In genomic region chr1:170855056-170855760, GRCm38 (mm10) we compare ENCODE assay signal across 17 mouse cellular contexts. TPM values are rescaled to one million over a fixed set of nuclear protein-coding genes. Genes with fewer than 3 reads are reported as not detected.
DNase-seq lines count a peak whose midpoint lies in the region; ATAC-seq and TF ChIP-seq lines count a peak whose summit lies in the region.
"Had no signal": no experiment of that assay in that cellular context is flagged by ENCODE, and none has a peak within 500 bp of the region (broad histone marks: within the 10 kb centered on the region; RNA-seq: fewer than 3 reads in every experiment).

No protein-coding gene starts in this region.

- H3K9me3 ChIP-seq in CH12.LX (replicated peaks; ENCODE audit: low read length) = peaks cover 3% of the 10 kb centered on the region
- no peaks in the 10 kb centered on the region for H3K9me3 ChIP-seq in liver, embryonic 13.5 days (replicated peaks)
- no peaks in the 10 kb centered on the region for H3K9me3 ChIP-seq in limb, embryonic 10.5 days (replicated peaks)
- H3K9me3 ChIP-seq: midbrain, embryonic 15.5 days had no signal

- peak overlapping the region; percentile 37 for H3K9ac ChIP-seq in CH12.LX (ENCODE audit: insufficient read depth, low read depth)
- peak overlapping the region; percentile 50 for H3K9ac ChIP-seq in liver, embryonic 13.5 days
- H3K9ac ChIP-seq: midbrain, embryonic 15.5 days had no signal

- in situ Hi-C loops in CH12.LX (cut with MboI; ENCODE audit: low pct_ligation_motif_present, low pct_unique_long_range_greater_than_20kb, low sequenced_read_pairs) = no loop called here

- H3K36me3 ChIP-seq in CH12.LX (replicated peaks in 1 of 2; ENCODE audit: control insufficient read depth in 1 of 2, insufficient read depth in 1 of 2, low read length in 1 of 2) = peaks cover 17 to 23% of the 10 kb centered on the region in 2 experiments
- peaks cover 16% of the 10 kb centered on the region for H3K36me3 ChIP-seq in liver, embryonic 13.5 days
- peaks cover 11% of the 10 kb centered on the region; the same call in 1 of the 2 replicates for H3K36me3 ChIP-seq in limb, embryonic 10.5 days

- no peak for TF ChIP-seq EP300 in CH12.LX (IDR thresholded peaks at IDR 0.05; ENCODE audit: low read length)

- no peak for TF ChIP-seq POLR2A in CH12.LX (IDR thresholded peaks at IDR 0.05; ENCODE audit: low read depth, low read length)
- no peak for TF ChIP-seq POLR2A in cerebellum, adult 2 months (IDR thresholded peaks at IDR 0.05; ENCODE audit: borderline replicate concordance, insufficient read depth, low read length)

- peak; percentile 77 for DNase-seq in heart, adult 11 months
- no peak for DNase-seq in heart, adult 9 months (ENCODE audit: low spot score in 2 of 2)
- no peak for DNase-seq in CH12.LX (ENCODE audit: extremely low read depth)
- DNase-seq in liver, embryonic 13.5 days = no peak
- peak; percentile 60 for DNase-seq in lung, postnatal 10 days
- no peak for DNase-seq in limb, embryonic 10.5 days (ENCODE audit: low spot score)
- DNase-seq in cerebellum, adult 2 months = no peak
- no peak for DNase-seq in T-cell, adult 2 months (ENCODE audit: low spot score)
- DNase-seq: cerebellum, adult 9-11 months; kidney, adult 2 months; right cerebral cortex, postnatal 14 days had no signal

- peak overlapping the region; percentile 37 for H3K4me2 ChIP-seq in CH12.LX (ENCODE audit: insufficient read depth, low read depth, poor library complexity, severe bottlenecking)
- peak overlapping the region; percentile 50 for H3K4me2 ChIP-seq in liver, embryonic 13.5 days
- H3K4me2 ChIP-seq: heart, embryonic 11.5 days; midbrain, embryonic 15.5 days had no signal

- H3K27me3 ChIP-seq in CH12.LX (replicated peaks) = no peaks in the 10 kb centered on the region
- no peaks in the 10 kb centered on the region for H3K27me3 ChIP-seq in liver, embryonic 13.5 days
- H3K27me3 ChIP-seq in limb, embryonic 10.5 days (ENCODE audit: low read depth, poor library complexity, severe bottlenecking) = no peaks in the 10 kb centered on the region
- H3K27me3 ChIP-seq in cerebellum, adult 2 months (ENCODE audit: control insufficient read depth, insufficient read depth, low read length) = no peaks in the 10 kb centered on the region
- H3K27me3 ChIP-seq: midbrain, embryonic 15.5 days had no signal

- dilution Hi-C loops in CH12.LX (cut with MboI; ENCODE audit: extremely low pct_ligation_motif_present, extremely low pct_unique_long_range_greater_than_20kb, low sequenced_read_pairs) = no loop called here

- no peak for TF ChIP-seq RAD21 in CH12.LX (IDR thresholded peaks at IDR 0.05; ENCODE audit: low read depth, low read length)

- H3K27ac ChIP-seq in CH12.LX (ENCODE audit: insufficient read depth, low read depth) = peak overlapping the region; percentile 99
- peak overlapping the region; percentile 88 for H3K27ac ChIP-seq in liver, embryonic 13.5 days
- no peak overlapping the region for H3K27ac ChIP-seq in limb, embryonic 10.5 days
- no peak overlapping the region for H3K27ac ChIP-seq in cerebellum, adult 2 months (ENCODE audit: insufficient read depth, low read length)
- H3K27ac ChIP-seq: midbrain, embryonic 15.5 days had no signal

- H3K4me1 ChIP-seq in CH12.LX (ENCODE audit: control insufficient read depth in 1 of 2, insufficient read depth in 2 of 2) = peaks cover 34 to 86% of the 10 kb centered on the region in 2 experiments
- H3K4me1 ChIP-seq in liver, embryonic 13.5 days (replicated peaks) = peaks cover 84% of the 10 kb centered on the region
- H3K4me1 ChIP-seq in limb, embryonic 10.5 days = no peaks in the 10 kb centered on the region
- no peaks in the 10 kb centered on the region; the same call in 1 of the 2 replicates for H3K4me1 ChIP-seq in cerebellum, adult 2 months (ENCODE audit: control insufficient read depth, insufficient read depth, low read length)
- H3K4me1 ChIP-seq: midbrain, embryonic 15.5 days had no signal

- peaks cover 85% of the 10 kb centered on the region for H3K79me2 ChIP-seq in CH12.LX (replicated peaks; ENCODE audit: control insufficient read depth, extremely low read depth, insufficient read depth, poor library complexity, severe bottlenecking)

- 38% methylated on average over 13 of the region's 13 CpGs for whole genome bisulfite sequencing in liver, embryonic 13.5 days (ENCODE audit: insufficient replicate concordance)
- WGBS in limb, embryonic 10.5 days = 89% methylated on average over 13 of the region's 13 CpGs
- whole genome bisulfite sequencing in cerebellum, adult 2 months = 83% methylated on average over 13 of the region's 13 CpGs

- no peak overlapping the region for H3K4me3 ChIP-seq in CH12.LX (replicated peaks in 1 of 3; ENCODE audit: low read depth in 2 of 3, low read length in 2 of 3, poor library complexity in 1 of 3)
- H3K4me3 ChIP-seq in liver, embryonic 13.5 days (replicated peaks) = peak overlapping the region; percentile 16; the same call in 1 of the 2 replicates
- no peak overlapping the region for H3K4me3 ChIP-seq in limb, embryonic 10.5 days
- no peak overlapping the region for H3K4me3 ChIP-seq in cerebellum, adult 2 months (replicated peaks; ENCODE audit: insufficient read depth, low read depth, low read length)
- H3K4me3 ChIP-seq: midbrain, embryonic 15.5 days had no signal

- peak; percentile 94 for ATAC-seq in liver, embryonic 13.5 days (ENCODE audit: low read depth)
- ATAC-seq: forebrain, embryonic 16.5 days; midbrain, embryonic 15.5 days had no signal

- TF ChIP-seq CTCF in CH12.LX (conservative IDR thresholded peaks at IDR 0.05 in 1 of 2, IDR thresholded peaks at IDR 0.05 in 1 of 2; ENCODE audit: low read depth in 2 of 2, low read length in 2 of 2) = no peak
- no peak for TF ChIP-seq CTCF in cerebellum, adult 2 months (IDR thresholded peaks at IDR 0.05; ENCODE audit: borderline replicate concordance, insufficient read depth, low read depth, low read length)

TF ChIP-seq in CH12.LX, 34 proteins besides CTCF, POLR2A, EP300 and RAD21:
- no peak for TF ChIP-seq NELFE (IDR thresholded peaks at IDR 0.05; ENCODE audit: low read depth, low read length)
- TF ChIP-seq HCFC1 (IDR thresholded peaks at IDR 0.05; ENCODE audit: low read depth, low read length) = no peak
- TF ChIP-seq ETS1 (conservative IDR thresholded peaks at IDR 0.05; ENCODE audit: low read depth, low read length) = no peak
- TF ChIP-seq CHD2 (IDR thresholded peaks at IDR 0.05; ENCODE audit: low read length) = no peak
- no peak for TF ChIP-seq MAZ (IDR thresholded peaks at IDR 0.05; ENCODE audit: low read depth, low read length)
- TF ChIP-seq POLR2AphosphoS2 (IDR thresholded peaks at IDR 0.05; ENCODE audit: low read depth, low read length) = no peak
- no peak for TF ChIP-seq ZC3H11A (IDR thresholded peaks at IDR 0.05; ENCODE audit: low read depth, low read length)
- no peak for TF ChIP-seq ELF1 (IDR thresholded peaks at IDR 0.05; ENCODE audit: low read depth, low read length)
- no peak for TF ChIP-seq SIN3A (IDR thresholded peaks at IDR 0.05; ENCODE audit: low read length)
- TF ChIP-seq CHD1 (IDR thresholded peaks at IDR 0.05; ENCODE audit: low read depth, low read length) = no peak
- TF ChIP-seq USF2 (conservative IDR thresholded peaks at IDR 0.05; ENCODE audit: low read depth, low read length) = no peak
- no peak for TF ChIP-seq MXI1 (IDR thresholded peaks at IDR 0.05; ENCODE audit: low read depth, low read length)
- TF ChIP-seq USF1 (IDR thresholded peaks at IDR 0.05; ENCODE audit: low read depth, low read length) = no peak

RNA-seq across cellular contexts. Expression of gene Atf6, which starts 12.4 kb away (rescaled TPM):
- total RNA-seq in CH12.LX (2012; rRNA removed) (35.3 and 37.6 TPM in 2 replicates), CH12.LX (2014; rRNA removed) (33.8 and 35.9 TPM in 2 replicates)
- polyA plus RNA-seq in CH12.LX (2012; ENCODE audit: insufficient read length, low read depth) = 42.7 and 47.0 TPM in 2 replicates
- 6.1 and 7.9 TPM in 2 replicates for polyA plus RNA-seq in liver, embryonic 13.5 days (2015; fragmentation: Nextera tagmentation; extraction: Ambion mirVana)
- polyA plus RNA-seq in limb, embryonic 10.5 days (2016; fragmentation: Nextera tagmentation; extraction: Ambion mirVana) = 7.1 and 8.0 TPM in 2 replicates
- polyA plus RNA-seq in cerebellum, adult 2 months (2012; rRNA removed) = 19.1 and 20.6 TPM in 2 replicates

RNA-seq across cellular contexts. Expression of gene Gm26620, which starts 29.7 kb away (rescaled TPM):
- total RNA-seq in CH12.LX (2012; rRNA removed) (4.2 and 5.7 TPM in 2 replicates), CH12.LX (2014; rRNA removed) (0.52 and 0.99 TPM in 2 replicates)
- polyA plus RNA-seq in CH12.LX (2012; ENCODE audit: insufficient read length, low read depth) = 1.2 and 1.9 TPM in 2 replicates
- 0.24 and 0.44 TPM in 2 replicates for polyA plus RNA-seq in liver, embryonic 13.5 days (2015; fragmentation: Nextera tagmentation; extraction: Ambion mirVana)
- polyA plus RNA-seq in limb, embryonic 10.5 days (2016; fragmentation: Nextera tagmentation; extraction: Ambion mirVana) = 0.49 and 0.58 TPM in 2 replicates
- 0.93 and 1.2 TPM in 2 replicates for polyA plus RNA-seq in cerebellum, adult 2 months (2012; rRNA removed)
- total RNA-seq: hematopoietic stem cell, adult 5-6 weeks had no signal

RNA-seq across cellular contexts. Expression of gene Dusp12, which starts 30.1 kb away (rescaled TPM):
- total RNA-seq in CH12.LX (2012; rRNA removed) = 30.9 and 37.2 TPM in 2 replicates
- total RNA-seq in CH12.LX (2014; rRNA removed) = 41.7 and 49.4 TPM in 2 replicates
- 30.4 and 36.5 TPM in 2 replicates for polyA plus RNA-seq in CH12.LX (2012; ENCODE audit: insufficient read length, low read depth)
- polyA plus RNA-seq in liver, embryonic 13.5 days (2015; fragmentation: Nextera tagmentation; extraction: Ambion mirVana) = 23.8 TPM in 2 replicates
- polyA plus RNA-seq in limb, embryonic 10.5 days (2016; fragmentation: Nextera tagmentation; extraction: Ambion mirVana) = 42.8 and 43.7 TPM in 2 replicates
- 32.4 and 33.4 TPM in 2 replicates for polyA plus RNA-seq in cerebellum, adult 2 months (2012; rRNA removed)

RNA-seq across cellular contexts. Expression of gene Fcrlb, which starts 57.5 kb away (rescaled TPM):
- total RNA-seq in CH12.LX (2012; rRNA removed) (not detected in 2 replicates), CH12.LX (2014; rRNA removed) (not detected in 2 replicates)
- not detected in 2 replicates for polyA plus RNA-seq in CH12.LX (2012; ENCODE audit: insufficient read length, low read depth)
- polyA plus RNA-seq in liver, embryonic 13.5 days (2015; fragmentation: Nextera tagmentation; extraction: Ambion mirVana) = not detected in 2 replicates
- polyA plus RNA-seq in limb, embryonic 10.5 days (2016; fragmentation: Nextera tagmentation; extraction: Ambion mirVana) = not detected in 2 replicates
- polyA plus RNA-seq in cerebellum, adult 2 months (2012; rRNA removed) = 1.6 and 1.9 TPM in 2 replicates
- total RNA-seq: adrenal gland, adult 18-20 months; gastrocnemius, adult 8-10 months; hematopoietic stem cell, adult 5-6 weeks had no signal
- polyA plus RNA-seq: heart, embryonic 11.5 days had no signal

Comparison
In these comparisons a context has a peak if more than half of its experiments do, and no peak if none do; other contexts are left out.
1. DNase-seq: peak in heart, adult 11 months (single experiment) and lung, postnatal 10 days (single experiment); none in heart, adult 9 months (0 of 2), CH12.LX (single experiment), liver, embryonic 13.5 days (single experiment), limb, embryonic 10.5 days (single experiment), cerebellum, adult 2 months (0 of 2) and T-cell, adult 2 months (single experiment).
2. H3K27ac ChIP-seq: peak in CH12.LX (single experiment) and liver, embryonic 13.5 days (single experiment); none in limb, embryonic 10.5 days (single experiment) and cerebellum, adult 2 months (single experiment).